Mouse (Mus musculus) neural tube, embryonic 10.5 days (tissue): ENCODE measurements around the gene Egfl8.

Experiments
- DNase-seq: peaks from one replicate; pipeline ENCODE4 v3.0.0-alpha.2; 2017; ENCODE audit warnings: low spot score; ENCODE audit errors: extremely low spot score

Egfl8 gene

DNA sequence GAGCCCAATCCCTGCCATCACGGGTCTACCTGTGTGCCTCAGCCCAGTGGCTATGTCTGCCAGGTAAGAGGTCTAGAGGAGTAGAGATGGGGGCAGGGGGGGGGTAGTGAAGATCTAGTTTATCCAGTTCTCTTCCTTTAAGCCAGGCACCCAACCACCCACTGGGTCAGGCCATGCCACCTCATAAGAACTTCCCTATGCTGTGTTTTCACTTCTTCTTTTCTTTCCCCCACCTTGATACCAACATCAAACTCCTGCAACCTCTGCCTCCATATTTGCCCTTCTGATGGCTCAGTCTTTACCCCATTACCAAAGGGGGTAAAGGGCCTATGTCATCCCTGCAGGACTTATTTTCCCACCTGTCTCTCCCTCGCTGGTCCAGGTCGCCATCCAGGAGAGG is 37.7 kb downstream of the Egfl8 start:
- DNase-seq: no peak

DNA sequence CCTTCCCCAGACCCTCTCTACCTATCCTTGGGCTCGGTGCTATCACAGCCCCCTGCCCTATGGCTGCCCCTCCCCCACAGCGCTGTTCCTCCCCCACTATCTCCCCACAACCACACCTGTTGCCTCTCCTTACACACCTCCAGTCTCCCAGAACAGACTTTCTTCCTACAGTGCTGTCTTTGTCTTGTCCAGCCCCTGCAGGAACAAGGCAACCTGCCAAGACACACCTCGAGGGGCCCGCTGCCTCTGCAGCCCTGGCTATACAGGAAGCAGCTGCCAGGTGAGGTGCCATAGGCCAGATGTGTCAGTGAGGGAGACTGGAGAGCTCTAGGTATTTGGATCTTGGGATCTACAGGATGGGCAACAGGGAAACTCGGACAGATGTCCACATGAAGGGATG is 39.2 kb downstream of the Egfl8 start:
- no peak for DNase-seq

DNA sequence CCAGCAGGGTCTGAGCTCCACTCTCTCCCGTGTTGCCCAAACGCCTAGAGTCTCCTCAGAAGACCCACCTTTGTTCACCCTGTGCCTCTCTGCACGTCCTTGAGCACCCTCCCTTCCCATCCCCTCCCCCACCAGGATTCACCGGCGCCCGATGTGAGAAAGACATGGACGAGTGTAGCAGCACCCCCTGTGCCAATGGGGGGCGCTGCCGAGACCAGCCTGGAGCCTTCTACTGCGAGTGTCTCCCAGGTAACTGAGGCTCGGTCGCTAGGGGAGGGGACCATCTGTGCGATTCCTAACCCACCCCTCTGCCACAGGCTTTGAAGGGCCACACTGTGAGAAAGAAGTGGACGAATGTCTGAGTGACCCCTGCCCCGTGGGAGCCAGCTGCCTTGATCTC is 43.4 kb downstream of the Egfl8 start:
- DNase-seq: no peak

DNA sequence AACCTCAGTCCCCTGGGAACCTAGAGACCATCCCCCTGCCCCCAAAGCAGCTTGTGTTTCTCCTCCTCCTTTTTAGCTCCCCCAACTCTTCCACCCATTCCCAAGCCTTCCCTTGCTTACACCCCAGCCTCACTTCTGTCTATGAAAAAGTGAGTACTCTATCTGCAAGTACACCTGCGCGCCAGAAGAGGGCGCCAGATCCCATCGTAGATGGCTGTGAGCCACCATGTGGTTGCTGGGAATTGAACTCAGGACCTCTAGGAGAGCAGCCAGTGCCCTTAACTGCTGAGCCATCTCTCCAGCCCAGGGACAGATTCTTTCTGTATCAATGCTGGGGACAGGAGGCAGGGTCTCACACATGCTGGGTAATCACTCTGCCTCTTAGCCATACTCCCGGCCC is 43.9 kb downstream of the Egfl8 start:
- DNase-seq: no peak

DNA sequence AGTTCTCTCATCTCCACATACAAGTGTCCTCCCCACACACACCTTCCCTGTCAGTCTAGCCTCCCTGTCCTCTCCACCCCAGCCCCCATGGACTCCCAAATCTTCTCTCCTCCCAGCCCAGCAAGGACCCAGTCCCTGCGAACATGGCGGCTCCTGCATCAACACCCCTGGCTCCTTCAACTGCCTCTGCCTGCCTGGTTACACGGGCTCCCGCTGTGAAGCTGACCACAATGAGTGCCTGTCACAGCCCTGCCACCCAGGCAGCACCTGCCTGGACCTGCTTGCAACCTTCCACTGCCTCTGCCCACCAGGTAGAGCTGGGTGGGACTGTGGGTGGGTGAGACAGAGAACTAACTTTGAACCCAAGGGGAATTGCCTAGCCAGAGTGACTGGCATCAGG is 45.9 kb downstream of the Egfl8 start:
- no peak for DNase-seq

DNA sequence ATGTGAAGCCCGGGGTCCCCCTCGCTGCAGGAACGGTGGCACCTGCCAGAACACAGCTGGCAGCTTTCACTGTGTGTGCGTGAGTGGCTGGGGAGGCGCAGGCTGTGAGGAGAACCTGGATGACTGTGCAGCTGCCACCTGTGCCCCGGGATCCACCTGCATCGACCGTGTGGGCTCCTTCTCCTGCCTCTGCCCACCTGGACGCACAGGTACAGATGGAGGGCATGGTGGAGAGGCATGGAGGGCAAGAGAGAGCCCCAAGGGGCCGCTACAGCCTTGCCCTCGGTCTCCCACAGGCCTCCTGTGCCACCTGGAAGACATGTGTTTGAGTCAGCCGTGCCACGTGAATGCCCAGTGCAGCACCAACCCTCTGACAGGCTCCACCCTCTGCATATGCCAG is 47.4 kb downstream of the Egfl8 start:
- no peak for DNase-seq

DNA sequence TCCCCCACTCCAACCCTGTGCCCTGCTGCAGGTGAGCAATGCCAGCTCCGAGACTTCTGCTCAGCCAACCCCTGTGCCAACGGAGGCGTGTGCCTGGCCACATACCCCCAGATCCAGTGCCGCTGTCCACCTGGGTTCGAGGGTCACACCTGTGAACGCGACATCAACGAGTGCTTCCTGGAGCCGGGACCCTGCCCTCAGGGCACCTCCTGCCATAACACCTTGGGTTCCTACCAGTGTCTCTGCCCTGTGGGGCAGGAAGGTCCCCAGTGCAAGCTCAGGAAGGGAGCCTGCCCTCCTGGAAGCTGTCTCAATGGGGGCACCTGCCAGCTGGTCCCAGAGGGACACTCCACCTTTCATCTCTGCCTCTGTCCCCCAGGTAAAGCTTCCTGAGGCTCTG is 48.5 kb downstream of the Egfl8 start:
- DNase-seq: no peak

DNA sequence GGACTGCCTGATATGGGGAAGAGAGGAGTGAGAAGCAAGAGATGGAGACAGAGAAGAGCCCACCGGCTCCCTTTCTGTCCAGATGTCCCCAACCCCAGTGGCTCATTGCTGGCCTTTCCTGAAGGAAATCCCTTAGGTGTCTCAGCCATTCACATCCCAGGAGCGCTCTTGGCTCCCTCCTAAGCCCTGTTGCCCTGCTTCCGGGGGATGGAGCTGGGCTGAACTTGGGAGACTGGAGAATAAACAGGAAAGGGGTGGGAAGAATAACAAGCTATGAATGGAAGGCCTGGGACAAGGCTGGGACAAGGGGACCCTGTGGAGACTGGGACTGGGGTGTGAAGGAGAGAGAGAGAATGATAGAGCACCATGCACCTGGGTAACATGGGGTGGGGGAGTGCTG is 51.0 kb downstream of the Egfl8 start:
- DNase-seq: no peak

DNA sequence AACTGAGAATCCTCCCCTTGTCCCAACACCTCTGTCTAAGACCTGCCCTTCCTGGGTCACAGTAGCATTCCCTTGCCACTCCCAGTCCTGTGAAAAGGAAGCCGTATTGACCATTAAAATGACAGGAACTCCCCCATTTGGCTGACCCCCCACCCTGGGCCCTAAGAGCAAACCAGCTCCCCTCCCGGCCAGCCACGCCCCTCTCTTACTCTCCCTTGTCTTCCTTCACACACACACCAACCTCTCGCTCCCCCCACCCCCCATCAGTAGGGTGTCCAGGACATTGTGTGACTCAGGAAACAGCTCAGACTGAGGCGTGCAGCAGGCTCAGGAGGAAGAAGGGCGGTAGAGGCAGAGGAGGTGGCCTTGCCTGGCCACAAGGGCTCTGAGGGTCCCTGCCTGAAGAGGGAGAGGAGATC is 51.8 kb downstream of the Egfl8 start, which contains the start of gene Notch4:
Notch4 (plus strand) TSS at position 266 of the 419 bp plus-strand sequence.
- peak; percentile 32 for DNase-seq

DNA sequence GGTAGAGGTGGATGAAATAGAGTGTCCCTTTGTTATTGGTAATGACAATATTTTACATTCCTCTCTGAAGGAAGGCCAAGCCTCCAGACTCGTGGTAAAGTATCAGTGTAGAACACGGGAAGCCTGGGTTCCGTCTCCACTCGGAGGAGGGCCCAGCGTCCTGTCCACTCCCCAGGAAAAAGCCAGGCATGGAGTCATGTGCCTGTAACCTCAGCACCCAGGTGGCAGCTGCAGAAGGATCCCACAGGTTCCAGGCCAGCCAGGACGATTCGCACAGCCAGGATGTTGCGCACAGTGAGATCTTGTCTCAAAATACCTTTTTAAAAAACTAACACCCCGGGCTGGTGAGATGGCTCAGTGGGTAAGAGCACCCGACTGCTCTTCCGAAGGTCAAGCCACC is 52.4 kb downstream of the Egfl8 start:
- DNase-seq: no peak
